Mouse (Mus musculus) frontal cortex, adult (tissue): ENCODE results near the gene Mvp.

Experiments used
- ATAC-seq: cut with Nextera tagmentation; 2 replicates; pipeline ENCODE4 v1.9.2; 2017; ENCODE audit warnings: mild to moderate bottlenecking, moderate library complexity, mixed read lengths; ENCODE audit not compliant: low TSS enrichment

Gene Mvp

GRCm38 (mm10) chr7:126988816-126989215 lies 25.6 kb downstream of the Mvp start:
- no peak for ATAC-seq

GRCm38 (mm10) chr7:126986319-126986718 lies 28.1 kb downstream of the Mvp start:
- ATAC-seq: peak; percentile 47; the same call in 1 of the 2 replicates

- peak; percentile 85 for ATAC-seq
Measured at GRCm38 (mm10) chr7:126984667-126985444, 29.6 kb downstream of the Mvp start.

- no peak for ATAC-seq
Measured at GRCm38 (mm10) chr7:126983113-126983512, 31.3 kb downstream of the Mvp start.

GRCm38 (mm10) chr7:126982054-126982453 lies 32.4 kb downstream of the Mvp start:
- no peak for ATAC-seq

- ATAC-seq: no peak
Measured at GRCm38 (mm10) chr7:126981601-126982000, 32.8 kb downstream of the Mvp start.

GRCm38 (mm10) chr7:126978841-126979240 lies 35.6 kb downstream of the Mvp start:
- ATAC-seq: no peak

GRCm38 (mm10) chr7:126976878-126977459 lies 37.5 kb downstream of the Mvp start:
- ATAC-seq: no peak

GRCm38 (mm10) chr7:126975950-126976866 lies 38.2 kb downstream of the Mvp start, which contains the start of gene Cdiptos:
Gene Cdiptos (minus strand): TSS chr7:126976098.
- peak; percentile 93 for ATAC-seq

GRCm38 (mm10) chr7:126975893-126975949 lies 38.7 kb downstream of the Mvp start, which contains the start of gene Cdipt:
Gene Cdipt (plus strand): TSS chr7:126975914.
- ATAC-seq: no peak

- ATAC-seq: 0 out of 2 replicates have a peak, but pooled peaks have one; percentile 5
Measured at GRCm38 (mm10) chr7:126975493-126975892, 38.9 kb downstream of the Mvp start.

GRCm38 (mm10) chr7:126967361-126967760 lies 47.1 kb downstream of the Mvp start:
- no peak for ATAC-seq

- ATAC-seq: no peak
Measured at GRCm38 (mm10) chr7:126965568-126965967, 48.9 kb downstream of the Mvp start.

GRCm38 (mm10) chr7:126963548-126964286 lies 50.7 kb downstream of the Mvp start:
- ATAC-seq: no peak

- peak; percentile 60; the same call in 1 of the 2 replicates for ATAC-seq
Measured at GRCm38 (mm10) chr7:126961965-126962364, 52.5 kb downstream of the Mvp start.

GRCm38 (mm10) chr7:126961095-126961494 lies 53.3 kb downstream of the Mvp start:
- peak; percentile 61; the same call in 1 of the 2 replicates for ATAC-seq

GRCm38 (mm10) chr7:126959780-126960179 lies 54.6 kb downstream of the Mvp start:
- no peak for ATAC-seq

GRCm38 (mm10) chr7:126955125-126955524 lies 59.3 kb downstream of the Mvp start:
- ATAC-seq: no peak

GRCm38 (mm10) chr7:126952646-126953045 lies 61.8 kb downstream of the Mvp start:
- no peak for ATAC-seq

- ATAC-seq: no peak
Measured at GRCm38 (mm10) chr7:126951741-126952140, 62.7 kb downstream of the Mvp start.

GRCm38 (mm10) chr7:126950647-126951615 lies 63.5 kb downstream of the Mvp start:
- no peak for ATAC-seq
